Mouse (Mus musculus): ENCODE measurements at regions not wholly inside any gene's neighbourhood (a gene's known extent, or its start where the extent isn't known, plus 50 kb on each side); places are given as distances from the start of the nearest gene placed in this dataset.
"Not testable (repeated sequence)": the region's sequence is repeated elsewhere in the genome, so short reads cannot be mapped to it uniquely, and the experiment has no call there.

- Histone ChIP-seq H3K36me3 (ENCODE audit: control insufficient read depth, insufficient read depth, low read length) (no peaks in the 10 kb centered on the region), H3K4me3 (replicated peaks; ENCODE audit: low read depth, low read length) (no peak overlapping the region), H3K9ac (replicated peaks; ENCODE audit: low read length) (no peak overlapping the region), H3K4me2 (ENCODE audit: low read length) (no peak overlapping the region), H3K27ac (replicated peaks; ENCODE audit: low read depth, low read length) (no peak overlapping the region), H3K9me3 (ENCODE audit: control insufficient read depth, low read length) (no peaks in the 10 kb centered on the region), H3K27me3 (ENCODE audit: control insufficient read depth, insufficient read depth, low read length) (no peaks in the 10 kb centered on the region), H3K4me1 (ENCODE audit: control insufficient read depth, insufficient read depth, low read length) (no peaks in the 10 kb centered on the region)
- ATAC-seq (ENCODE audit: low FRiP score, low TSS enrichment) (no peak), DNase-seq (no peak)
- 90% methylated on average over 3 of the region's 3 CpGs for WGBS
Measured at GRCm38 (mm10) chr10:7309927-7310326, 97.9 kb upstream of the Cnksr3 start.

GRCm38 (mm10) chr10:7305881-7306280 lies 93.8 kb upstream of the Cnksr3 start:
- H3K4me2 ChIP-seq (ENCODE audit: low read length); H3K9ac ChIP-seq (replicated peaks; ENCODE audit: low read length); H3K4me1 ChIP-seq (ENCODE audit: control insufficient read depth, insufficient read depth, low read length); H3K4me3 ChIP-seq (replicated peaks; ENCODE audit: low read depth, low read length); H3K36me3 ChIP-seq (ENCODE audit: control insufficient read depth, insufficient read depth, low read length); H3K27ac ChIP-seq (replicated peaks; ENCODE audit: low read depth, low read length); DNase-seq; H3K9me3 ChIP-seq (ENCODE audit: control insufficient read depth, low read length); ATAC-seq (ENCODE audit: low FRiP score, low TSS enrichment); H3K27me3 ChIP-seq (ENCODE audit: control insufficient read depth, insufficient read depth, low read length): not testable (repeated sequence)
- WGBS, result 71% methylated on average over 3 of the region's 3 CpGs

GRCm38 (mm10) chr10:7298377-7298776 lies 86.3 kb upstream of the Cnksr3 start:
- Histone ChIP-seq H3K27me3 (ENCODE audit: control insufficient read depth, insufficient read depth, low read length) (no peaks in the 10 kb centered on the region), H3K4me1 (ENCODE audit: control insufficient read depth, insufficient read depth, low read length) (no peaks in the 10 kb centered on the region), H3K9me3 (ENCODE audit: control insufficient read depth, low read length) (no peaks in the 10 kb centered on the region), H3K4me3 (replicated peaks; ENCODE audit: low read depth, low read length) (no peak overlapping the region), H3K9ac (replicated peaks; ENCODE audit: low read length) (no peak overlapping the region), H3K27ac (replicated peaks; ENCODE audit: low read depth, low read length) (no peak overlapping the region), H3K36me3 (ENCODE audit: control insufficient read depth, insufficient read depth, low read length) (no peaks in the 10 kb centered on the region), H3K4me2 (ENCODE audit: low read length) (no peak overlapping the region)
- WGBS, result 94% methylated on average over 7 of the region's 7 CpGs
- no peak for ATAC-seq (ENCODE audit: low FRiP score, low TSS enrichment)
- no peak for DNase-seq

- H3K27ac ChIP-seq (replicated peaks; ENCODE audit: low read depth, low read length), result no peak overlapping the region
- WGBS, result 94% methylated on average over 5 of the region's 5 CpGs
Measured at GRCm38 (mm10) chr10:7295921-7296320, 83.9 kb upstream of the Cnksr3 start.

GRCm38 (mm10) chr10:7293203-7293602 lies 81.2 kb upstream of the Cnksr3 start:
- Histone ChIP-seq H3K27me3 (ENCODE audit: control insufficient read depth, insufficient read depth, low read length) (no peaks in the 10 kb centered on the region), H3K9ac (replicated peaks; ENCODE audit: low read length) (no peak overlapping the region), H3K36me3 (ENCODE audit: control insufficient read depth, insufficient read depth, low read length) (no peaks in the 10 kb centered on the region), H3K9me3 (ENCODE audit: control insufficient read depth, low read length) (no peaks in the 10 kb centered on the region), H3K4me3 (replicated peaks; ENCODE audit: low read depth, low read length) (no peak overlapping the region), H3K27ac (replicated peaks; ENCODE audit: low read depth, low read length) (no peak overlapping the region), H3K4me1 (ENCODE audit: control insufficient read depth, insufficient read depth, low read length) (no peaks in the 10 kb centered on the region), H3K4me2 (ENCODE audit: low read length) (no peak overlapping the region)
- no peak for DNase-seq
- WGBS, result 76% methylated on average over 5 of the region's 5 CpGs
- no peak for ATAC-seq (ENCODE audit: low FRiP score, low TSS enrichment)

More at GRCm38 (mm10) chr10:7295921-7296320, 83.9 kb upstream of the Cnksr3 start:
- Histone ChIP-seq H3K36me3 (ENCODE audit: control insufficient read depth, insufficient read depth, low read length) (no peaks in the 10 kb centered on the region), H3K4me1 (ENCODE audit: control insufficient read depth, insufficient read depth, low read length) (no peaks in the 10 kb centered on the region), H3K9ac (replicated peaks; ENCODE audit: low read length) (no peak overlapping the region), H3K4me3 (replicated peaks; ENCODE audit: low read depth, low read length) (no peak overlapping the region), H3K4me2 (ENCODE audit: low read length) (no peak overlapping the region), H3K27me3 (ENCODE audit: control insufficient read depth, insufficient read depth, low read length) (no peaks in the 10 kb centered on the region), H3K9me3 (ENCODE audit: control insufficient read depth, low read length) (no peaks in the 10 kb centered on the region)
- DNase-seq, result no peak
- no peak for ATAC-seq (ENCODE audit: low FRiP score, low TSS enrichment)

GRCm38 (mm10) chr10:7289773-7290411 lies 77.9 kb upstream of the Cnksr3 start:
- H3K9me3 ChIP-seq (ENCODE audit: control insufficient read depth, low read length), result no peaks in the 10 kb centered on the region
- H3K36me3 ChIP-seq (ENCODE audit: control insufficient read depth, insufficient read depth, low read length), result no peaks in the 10 kb centered on the region
- ATAC-seq (ENCODE audit: low FRiP score, low TSS enrichment) (no peak), DNase-seq (no peak)
- H3K27ac ChIP-seq (replicated peaks; ENCODE audit: low read depth, low read length), result no peak overlapping the region
- no peak overlapping the region for H3K4me2 ChIP-seq (ENCODE audit: low read length)
- H3K4me1 ChIP-seq (ENCODE audit: control insufficient read depth, insufficient read depth, low read length), result no peaks in the 10 kb centered on the region
- no peak overlapping the region for H3K9ac ChIP-seq (replicated peaks; ENCODE audit: low read length)
- H3K4me3 ChIP-seq (replicated peaks; ENCODE audit: low read depth, low read length), result no peak overlapping the region
- H3K27me3 ChIP-seq (ENCODE audit: control insufficient read depth, insufficient read depth, low read length), result no peaks in the 10 kb centered on the region
- WGBS, result 88% methylated on average over 10 of the region's 10 CpGs

- H3K36me3 ChIP-seq (ENCODE audit: control insufficient read depth, insufficient read depth, low read length), result no peaks in the 10 kb centered on the region
- no peaks in the 10 kb centered on the region for H3K27me3 ChIP-seq (ENCODE audit: control insufficient read depth, insufficient read depth, low read length)
- H3K9me3 ChIP-seq (ENCODE audit: control insufficient read depth, low read length), result no peaks in the 10 kb centered on the region
- no peak for ATAC-seq (ENCODE audit: low FRiP score, low TSS enrichment)
- no peak overlapping the region for H3K4me3 ChIP-seq (replicated peaks; ENCODE audit: low read depth, low read length)
- 87% methylated on average over 7 of the region's 7 CpGs for WGBS
- no peak overlapping the region for H3K9ac ChIP-seq (replicated peaks; ENCODE audit: low read length)
- no peaks in the 10 kb centered on the region for H3K4me1 ChIP-seq (ENCODE audit: control insufficient read depth, insufficient read depth, low read length)
- no peak overlapping the region for H3K4me2 ChIP-seq (ENCODE audit: low read length)
- DNase-seq, result no peak
- no peak overlapping the region for H3K27ac ChIP-seq (replicated peaks; ENCODE audit: low read depth, low read length)
Measured at GRCm38 (mm10) chr10:7285112-7285905, 73.3 kb upstream of the Cnksr3 start.

- Histone ChIP-seq H3K4me1 (ENCODE audit: control insufficient read depth, insufficient read depth, low read length) (no peaks in the 10 kb centered on the region), H3K4me3 (replicated peaks; ENCODE audit: low read depth, low read length) (no peak overlapping the region), H3K36me3 (ENCODE audit: control insufficient read depth, insufficient read depth, low read length) (no peaks in the 10 kb centered on the region), H3K9ac (replicated peaks; ENCODE audit: low read length) (no peak overlapping the region), H3K4me2 (ENCODE audit: low read length) (no peak overlapping the region), H3K9me3 (ENCODE audit: control insufficient read depth, low read length) (no peaks in the 10 kb centered on the region), H3K27ac (replicated peaks; ENCODE audit: low read depth, low read length) (no peak overlapping the region), H3K27me3 (ENCODE audit: control insufficient read depth, insufficient read depth, low read length) (no peaks in the 10 kb centered on the region)
- ATAC-seq (ENCODE audit: low FRiP score, low TSS enrichment) (no peak), DNase-seq (no peak)
- WGBS, result 91% methylated on average over 2 of the region's 2 CpGs
Measured at GRCm38 (mm10) chr10:7280429-7280828, 68.4 kb upstream of the Cnksr3 start.

- H3K27me3 ChIP-seq (ENCODE audit: control insufficient read depth, insufficient read depth, low read length), result no peaks in the 10 kb centered on the region
- H3K27ac ChIP-seq (replicated peaks; ENCODE audit: low read depth, low read length), result no peak overlapping the region
- H3K4me2 ChIP-seq (ENCODE audit: low read length), result no peak overlapping the region
- DNase-seq (peak; percentile 23), ATAC-seq (ENCODE audit: low FRiP score, low TSS enrichment) (no peak)
- WGBS, result 36% methylated on average over 5 of the region's 5 CpGs
- no peaks in the 10 kb centered on the region for H3K4me1 ChIP-seq (ENCODE audit: control insufficient read depth, insufficient read depth, low read length)
- no peaks in the 10 kb centered on the region for H3K9me3 ChIP-seq (ENCODE audit: control insufficient read depth, low read length)
- H3K36me3 ChIP-seq (ENCODE audit: control insufficient read depth, insufficient read depth, low read length), result no peaks in the 10 kb centered on the region
- no peak overlapping the region for H3K4me3 ChIP-seq (replicated peaks; ENCODE audit: low read depth, low read length)
- no peak overlapping the region for H3K9ac ChIP-seq (replicated peaks; ENCODE audit: low read length)
Measured at GRCm38 (mm10) chr10:7278820-7279219, 66.8 kb upstream of the Cnksr3 start.
